Mouse (Mus musculus): ENCODE data around the gene Slc46a3. TPM values are rescaled to one million over a fixed set of nuclear protein-coding genes. Genes with fewer than 3 reads are reported as not detected.

The Slc46a3 gene
- polyA plus RNA-seq, 1 experiment from 2014 or later: 2.9 TPM

- no peak overlapping the region for H3K27ac ChIP-seq
- peaks cover 28% of the 10 kb centered on the region for H3K27me3 ChIP-seq
- no peak overlapping the region for H3K9ac ChIP-seq
- WGBS: 29% methylated on average over 6 of the region's 6 CpGs
- H3K4me2 ChIP-seq: no peak overlapping the region
- H3K36me3 ChIP-seq: no peaks in the 10 kb centered on the region
- H3K4me3 ChIP-seq: no peak overlapping the region
- ATAC-seq (ENCODE audit: insufficient number of reproducible peaks, low FRiP score, low TSS enrichment, low read depth): no peak
- H3K9me3 ChIP-seq: no peaks in the 10 kb centered on the region
- peaks cover 11% of the 10 kb centered on the region; the same call in 1 of the 2 replicates for H3K4me1 ChIP-seq
These were observed 1.9 kb downstream of the Slc46a3 start for GRCm38 (mm10) chr5:147892735-147893134.

GRCm38 (mm10) chr5:147888313-147889297 is 6.0 kb downstream of the Slc46a3 start:
- Histone ChIP-seq H3K27me3 (peaks cover 14% of the 10 kb centered on the region), H3K9me3 (no peaks in the 10 kb centered on the region), H3K4me3 (no peak overlapping the region), H3K4me1 (no peaks in the 10 kb centered on the region), H3K4me2 (no peak overlapping the region), H3K9ac (no peak overlapping the region), H3K27ac (no peak overlapping the region), H3K36me3 (no peaks in the 10 kb centered on the region)
- no peak for ATAC-seq (ENCODE audit: insufficient number of reproducible peaks, low FRiP score, low TSS enrichment, low read depth)
- 83% methylated on average over 9 of the region's 12 CpGs for WGBS

GRCm38 (mm10) chr5:147883581-147883980 is 11.0 kb downstream of the Slc46a3 start:
- Histone ChIP-seq H3K4me3 (no peak overlapping the region), H3K36me3 (peaks cover 23% of the 10 kb centered on the region), H3K9me3 (no peaks in the 10 kb centered on the region), H3K27ac (no peak overlapping the region), H3K4me1 (no peaks in the 10 kb centered on the region), H3K9ac (no peak overlapping the region), H3K27me3 (no peaks in the 10 kb centered on the region), H3K4me2 (no peak overlapping the region)
- 89% methylated on average over 6 of the region's 6 CpGs for WGBS
- 0 out of 2 replicates have a peak, but pooled peaks have one; percentile 24 for ATAC-seq (ENCODE audit: insufficient number of reproducible peaks, low FRiP score, low TSS enrichment, low read depth)

- WGBS: 93% methylated on average over 17 of the region's 17 CpGs
- no peak overlapping the region for H3K27ac ChIP-seq
- H3K9ac ChIP-seq: no peak overlapping the region
- no peaks in the 10 kb centered on the region for H3K9me3 ChIP-seq
- H3K36me3 ChIP-seq: peaks cover 55% of the 10 kb centered on the region
- H3K4me3 ChIP-seq: no peak overlapping the region
- H3K4me1 ChIP-seq: no peaks in the 10 kb centered on the region
- ATAC-seq (ENCODE audit: insufficient number of reproducible peaks, low FRiP score, low TSS enrichment, low read depth): no peak
- H3K27me3 ChIP-seq: no peaks in the 10 kb centered on the region
- H3K4me2 ChIP-seq: no peak overlapping the region
These were observed 14.5 kb downstream of the Slc46a3 start for GRCm38 (mm10) chr5:147879971-147880682.

- Histone ChIP-seq H3K4me1 (no peaks in the 10 kb centered on the region), H3K4me3 (no peak overlapping the region), H3K36me3 (peaks cover 80% of the 10 kb centered on the region), H3K27me3 (no peaks in the 10 kb centered on the region), H3K9me3 (no peaks in the 10 kb centered on the region), H3K9ac (no peak overlapping the region), H3K4me2 (no peak overlapping the region), H3K27ac (no peak overlapping the region)
- WGBS: 86% methylated on average over 6 of the region's 6 CpGs
- ATAC-seq (ENCODE audit: insufficient number of reproducible peaks, low FRiP score, low TSS enrichment, low read depth): no peak
These were observed 17.1 kb downstream of the Slc46a3 start for GRCm38 (mm10) chr5:147877520-147877919.

- ATAC-seq (ENCODE audit: insufficient number of reproducible peaks, low FRiP score, low TSS enrichment, low read depth): no peak
- Histone ChIP-seq H3K27ac (no peak overlapping the region), H3K9me3 (no peaks in the 10 kb centered on the region), H3K4me3 (no peak overlapping the region), H3K4me2 (no peak overlapping the region), H3K4me1 (no peaks in the 10 kb centered on the region), H3K27me3 (no peaks in the 10 kb centered on the region), H3K36me3 (peaks cover 89% of the 10 kb centered on the region), H3K9ac (no peak overlapping the region)
- WGBS: 94% methylated on average over 8 of the region's 8 CpGs
These were observed 19.4 kb downstream of the Slc46a3 start for GRCm38 (mm10) chr5:147875210-147875609.

- Histone ChIP-seq H3K36me3 (peaks cover 89% of the 10 kb centered on the region), H3K9ac (no peak overlapping the region), H3K9me3 (no peaks in the 10 kb centered on the region), H3K27me3 (no peaks in the 10 kb centered on the region), H3K4me1 (no peaks in the 10 kb centered on the region), H3K4me3 (no peak overlapping the region), H3K4me2 (no peak overlapping the region), H3K27ac (no peak overlapping the region)
- WGBS: 93% methylated on average over 18 of the region's 18 CpGs
- ATAC-seq (ENCODE audit: insufficient number of reproducible peaks, low FRiP score, low TSS enrichment, low read depth): no peak
These were observed 20.0 kb downstream of the Slc46a3 start for GRCm38 (mm10) chr5:147874491-147875065.

GRCm38 (mm10) chr5:147871091-147871820 is 23.4 kb downstream of the Slc46a3 start:
- WGBS: 85% methylated on average over 15 of the region's 15 CpGs
- Histone ChIP-seq H3K36me3 (peaks cover 96% of the 10 kb centered on the region), H3K9me3 (no peaks in the 10 kb centered on the region)

GRCm38 (mm10) chr5:147870296-147870695 is 24.3 kb downstream of the Slc46a3 start:
- Histone ChIP-seq H3K27me3 (no peaks in the 10 kb centered on the region), H3K36me3 (peaks cover 94% of the 10 kb centered on the region), H3K4me2 (no peak overlapping the region), H3K4me1 (no peaks in the 10 kb centered on the region), H3K9ac (no peak overlapping the region), H3K4me3 (no peak overlapping the region), H3K9me3 (no peaks in the 10 kb centered on the region), H3K27ac (0 out of 2 replicates have a peak overlapping the region, but pooled peaks have one; percentile 60)
- no peak for ATAC-seq (ENCODE audit: insufficient number of reproducible peaks, low FRiP score, low TSS enrichment, low read depth)
- WGBS: 72% methylated on average over 1 of the region's 1 CpGs

More at GRCm38 (mm10) chr5:147871091-147871820, 23.4 kb downstream of the Slc46a3 start:
- no peak for ATAC-seq (ENCODE audit: insufficient number of reproducible peaks, low FRiP score, low TSS enrichment, low read depth)
- no peak overlapping the region for H3K27ac ChIP-seq
- H3K4me1 ChIP-seq: no peaks in the 10 kb centered on the region
- no peak overlapping the region for H3K4me2 ChIP-seq
- H3K27me3 ChIP-seq: no peaks in the 10 kb centered on the region
- H3K9ac ChIP-seq: no peak overlapping the region
- no peak overlapping the region for H3K4me3 ChIP-seq

- Histone ChIP-seq H3K9me3 (no peaks in the 10 kb centered on the region), H3K9ac (no peak overlapping the region), H3K4me1 (no peaks in the 10 kb centered on the region), H3K36me3 (peaks cover 93% of the 10 kb centered on the region), H3K4me2 (no peak overlapping the region), H3K27me3 (no peaks in the 10 kb centered on the region), H3K27ac (0 out of 2 replicates have a peak overlapping the region, but pooled peaks have one; percentile 60), H3K4me3 (no peak overlapping the region)
- no peak for ATAC-seq (ENCODE audit: insufficient number of reproducible peaks, low FRiP score, low TSS enrichment, low read depth)
- WGBS: 82% methylated on average over 6 of the region's 6 CpGs
These were observed 25.0 kb downstream of the Slc46a3 start for GRCm38 (mm10) chr5:147869568-147869967.

GRCm38 (mm10) chr5:147868674-147869073 is 25.9 kb downstream of the Slc46a3 start:
- H3K4me3 ChIP-seq: no peak overlapping the region
- no peaks in the 10 kb centered on the region for H3K27me3 ChIP-seq
- no peak for ATAC-seq (ENCODE audit: insufficient number of reproducible peaks, low FRiP score, low TSS enrichment, low read depth)
- peaks cover 93% of the 10 kb centered on the region for H3K36me3 ChIP-seq
- no peaks in the 10 kb centered on the region for H3K4me1 ChIP-seq
- H3K9me3 ChIP-seq: no peaks in the 10 kb centered on the region
- no peak overlapping the region for H3K4me2 ChIP-seq
- H3K9ac ChIP-seq: no peak overlapping the region
- WGBS: 96% methylated on average over 4 of the region's 4 CpGs
- no peak overlapping the region for H3K27ac ChIP-seq
